Comparison of ENCODE assay signal across 9 mouse cellular contexts in the genomic region with DNA sequence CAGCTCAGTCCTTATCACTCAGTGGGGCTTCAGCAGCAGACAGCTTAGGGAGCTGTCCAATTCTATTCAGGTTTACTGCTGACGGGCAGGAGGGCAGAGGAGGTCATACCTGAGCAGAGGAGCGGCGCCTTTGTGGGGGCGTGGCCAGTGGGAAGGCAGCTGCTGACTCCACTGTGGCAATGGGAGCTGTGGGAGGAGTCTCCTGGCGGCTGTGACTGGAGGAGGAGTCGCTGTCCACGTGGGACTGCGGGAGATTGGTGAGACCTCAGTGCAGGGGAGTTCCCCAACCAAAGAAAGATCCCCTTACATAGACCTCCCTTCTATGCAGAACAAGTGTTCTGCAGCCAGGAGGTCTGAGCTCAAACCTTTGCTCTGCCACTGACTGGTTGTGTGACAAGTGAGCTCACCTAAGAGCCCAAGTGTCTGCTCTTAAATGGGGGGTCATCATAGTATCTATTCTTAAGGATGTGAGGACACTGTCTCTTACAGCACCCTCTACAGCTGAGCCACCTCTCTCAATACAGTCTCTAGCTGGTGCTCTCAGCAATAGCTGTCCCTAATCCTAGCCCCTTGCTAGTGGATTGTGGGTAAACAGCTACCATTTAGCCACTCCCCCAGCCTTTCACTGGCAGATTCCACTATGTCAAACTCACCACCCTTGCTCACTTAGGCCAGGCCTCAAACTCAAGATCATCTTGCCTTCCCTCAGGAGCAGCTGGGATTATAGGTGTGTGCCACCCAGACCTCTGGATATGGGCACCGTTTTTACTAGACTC. TPM values are rescaled to one million over a fixed set of nuclear protein-coding genes. Genes with fewer than 3 reads are reported as not detected.
DNase-seq lines count a peak whose midpoint lies in the region; ATAC-seq and TF ChIP-seq lines count a peak whose summit lies in the region.
"Had no signal": no experiment of that assay in that cellular context is flagged by ENCODE, and none has a peak within 500 bp of the region (broad histone marks: within the 10 kb centered on the region; RNA-seq: fewer than 3 reads in every experiment).

No protein-coding gene starts in this region.

- H3K4me3 ChIP-seq in kidney, adult 2 months (ENCODE audit: insufficient read depth, low read depth, low read length) = no peak overlapping the region
- no peak overlapping the region for H3K4me3 ChIP-seq in lung, embryonic 14.5 days (ENCODE audit: low read depth, low read length)
- H3K4me3 ChIP-seq: neural tube, embryonic 13.5 days had no signal

- TF ChIP-seq POLR2A in kidney, adult 2 months (IDR thresholded peaks at IDR 0.05; ENCODE audit: low read depth, low read length) = no peak

- H3K27ac ChIP-seq in kidney, adult 2 months (ENCODE audit: insufficient read depth, low read depth, low read length) = no peak overlapping the region
- no peak overlapping the region for H3K27ac ChIP-seq in lung, embryonic 14.5 days (ENCODE audit: low read depth)
- H3K27ac ChIP-seq: neural tube, embryonic 13.5 days had no signal

- H3K4me2 ChIP-seq in lung, embryonic 14.5 days = no peak overlapping the region
- H3K4me2 ChIP-seq: neural tube, embryonic 13.5 days had no signal

- H3K36me3 ChIP-seq in kidney, adult 2 months (ENCODE audit: control insufficient read depth, insufficient read depth, low read length) = no peaks in the 10 kb centered on the region
- no peaks in the 10 kb centered on the region for H3K36me3 ChIP-seq in lung, embryonic 14.5 days (ENCODE audit: insufficient read depth)

- peak; percentile 55 for DNase-seq in adrenal gland, postnatal 10 days
- DNase-seq in adrenal gland, postnatal 4 days (ENCODE audit: low spot score in 2 of 2) = no peak
- DNase-seq in c-Kit-positive CD71-positive TER-119-positive erythroid progenitor cells, embryonic 14.5 days (ENCODE audit: low spot score) = peak; percentile 23
- DNase-seq in kidney, adult 2 months = peak; percentile 84
- DNase-seq in lung, embryonic 14.5 days = peak; percentile 70
- DNase-seq in urinary bladder, postnatal 14 days (ENCODE audit: low spot score) = peak; percentile 55
- no peak for DNase-seq in right cerebral cortex, postnatal 4 days
- DNase-seq in neural tube, embryonic 10.5 days (ENCODE audit: extremely low spot score, low spot score) = no peak

- no peaks in the 10 kb centered on the region; the same call in 1 of the 2 replicates for H3K4me1 ChIP-seq in kidney, adult 2 months (ENCODE audit: control insufficient read depth, insufficient read depth, low read length)
- H3K4me1 ChIP-seq in lung, embryonic 14.5 days (ENCODE audit: insufficient read depth) = no peaks in the 10 kb centered on the region

- no peaks in the 10 kb centered on the region for H3K27me3 ChIP-seq in kidney, adult 2 months (replicated peaks; ENCODE audit: control insufficient read depth, insufficient read depth, low read length)
- H3K27me3 ChIP-seq in lung, embryonic 14.5 days (ENCODE audit: insufficient read depth, low read length) = peaks cover 22% of the 10 kb centered on the region

- no peak overlapping the region for H3K9ac ChIP-seq in lung, embryonic 14.5 days
- H3K9ac ChIP-seq: neural tube, embryonic 13.5 days had no signal

- no peaks in the 10 kb centered on the region for H3K9me3 ChIP-seq in lung, embryonic 14.5 days (ENCODE audit: low read depth, low read length)
- H3K9me3 ChIP-seq: neural tube, embryonic 13.5 days had no signal

- 26% methylated on average over 9 of the region's 9 CpGs for WGBS in kidney, adult 2 months
- WGBS in lung, embryonic 14.5 days = 9% methylated on average over 9 of the region's 9 CpGs

- TF ChIP-seq CTCF in kidney, adult 2 months (conservative IDR thresholded peaks at IDR 0.05; ENCODE audit: insufficient read depth, insufficient read length, low read depth, low read length) = no peak
- TF ChIP-seq CTCF in lung, embryonic 14.5 days (IDR thresholded peaks at IDR 0.05; ENCODE audit: low read depth) = no peak

- peak; percentile 67; the same call in 1 of the 2 replicates for ATAC-seq in lung, embryonic 14.5 days (ENCODE audit: insufficient read depth)

RNA-seq across cellular contexts. Expression of a gene that starts 6.9 kb away (rescaled TPM):
- total RNA-seq in adrenal gland, postnatal 10 days (2021) = 10 to 100 TPM; 12.9 to 17.3 TPM
- 10 to 100 TPM; 16.2 to 17.2 TPM for total RNA-seq in adrenal gland, postnatal 4 days (2021)
- polyA plus RNA-seq in kidney, adult 2 months (2012; rRNA removed) = 31.4 and 35.8 TPM in 2 replicates
- 10.7 and 16.3 TPM in 2 replicates for polyA plus RNA-seq in lung, embryonic 14.5 days (2014; fragmentation: Nextera tagmentation; extraction: Ambion mirVana)

RNA-seq across cellular contexts. Expression of a gene that starts 7.1 kb away (rescaled TPM):
- 1 to 10 TPM in 1 of 2 experiments, under 1 TPM in 1; 0.69 to 1.3 TPM for total RNA-seq in adrenal gland, postnatal 10 days (2021)
- 1 to 10 TPM; 1.8 to 2.5 TPM for total RNA-seq in adrenal gland, postnatal 4 days (2021)
- 0.38 and 0.94 TPM in 2 replicates for polyA plus RNA-seq in kidney, adult 2 months (2012; rRNA removed)
- 0.17 and 0.28 TPM in 2 replicates for polyA plus RNA-seq in lung, embryonic 14.5 days (2014; fragmentation: Nextera tagmentation; extraction: Ambion mirVana)

RNA-seq across cellular contexts. Expression of a gene that starts 7.3 kb away (rescaled TPM):
- 1 to 10 TPM; 4.8 to 9.6 TPM for total RNA-seq in adrenal gland, postnatal 10 days (2021)
- total RNA-seq in adrenal gland, postnatal 4 days (2021) = 10 to 100 TPM; 14.5 to 15.8 TPM
- polyA plus RNA-seq in kidney, adult 2 months (2012; rRNA removed) = 1.8 and 2.6 TPM in 2 replicates
- polyA plus RNA-seq in lung, embryonic 14.5 days (2014; fragmentation: Nextera tagmentation; extraction: Ambion mirVana) = 1.7 and 2.5 TPM in 2 replicates

RNA-seq across cellular contexts. Expression of a gene that starts 17.6 kb away (rescaled TPM):
- 100 to 1,000 TPM; 214 to 221 TPM for total RNA-seq in adrenal gland, postnatal 10 days (2021)
- total RNA-seq in adrenal gland, postnatal 4 days (2021) = 100 to 1,000 TPM; 188 to 192 TPM
- 178 and 204 TPM in 2 replicates for polyA plus RNA-seq in kidney, adult 2 months (2012; rRNA removed)
- polyA plus RNA-seq in lung, embryonic 14.5 days (2014; fragmentation: Nextera tagmentation; extraction: Ambion mirVana) = 284 and 285 TPM in 2 replicates

RNA-seq across cellular contexts. Expression of a gene that starts 28.3 kb away (rescaled TPM):
- total RNA-seq in adrenal gland, postnatal 10 days (2021) = 1 to 10 TPM; 2.1 to 2.2 TPM
- total RNA-seq in adrenal gland, postnatal 4 days (2021) = 1 to 10 TPM; 2.4 TPM
- 1.9 and 2.7 TPM in 2 replicates for polyA plus RNA-seq in kidney, adult 2 months (2012; rRNA removed)
- polyA plus RNA-seq in lung, embryonic 14.5 days (2014; fragmentation: Nextera tagmentation; extraction: Ambion mirVana) = 0.95 and 1.0 TPM in 2 replicates

Comparison
In these comparisons a context has a peak if more than half of its experiments do, and no peak if none do; other contexts are left out.
1. DNase-seq: peak in adrenal gland, postnatal 10 days (single experiment), c-Kit-positive CD71-positive TER-119-positive erythroid progenitor cells, embryonic 14.5 days (single experiment), kidney, adult 2 months (single experiment), lung, embryonic 14.5 days (single experiment) and urinary bladder, postnatal 14 days (single experiment); none in adrenal gland, postnatal 4 days (0 of 2), right cerebral cortex, postnatal 4 days (single experiment) and neural tube, embryonic 10.5 days (single experiment).